Mouse (Mus musculus) layer of hippocampus, adult 8-10 months (tissue): ENCODE measurements around the gene Sh3bgrl3. TPM values are rescaled to one million over a fixed set of nuclear protein-coding genes. Genes with fewer than 3 reads are reported as not detected.

Experiments used
- DNase-seq, 2 experiments: peaks; one replicate each; pipeline ENCODE4 v3.0.0; 2022; ENCODE audit warnings: low spot score in 2 of 2
- total RNA-seq, 4 experiments: library from RNA; stranded (reverse); gene quantifications; 2 replicates each; pipeline ENCODE4 v1.2.4; 2022

Gene Sh3bgrl3
- total RNA-seq, 4 experiments from 2014 or later, result 185 to 289 (median 252) TPM

DNA sequence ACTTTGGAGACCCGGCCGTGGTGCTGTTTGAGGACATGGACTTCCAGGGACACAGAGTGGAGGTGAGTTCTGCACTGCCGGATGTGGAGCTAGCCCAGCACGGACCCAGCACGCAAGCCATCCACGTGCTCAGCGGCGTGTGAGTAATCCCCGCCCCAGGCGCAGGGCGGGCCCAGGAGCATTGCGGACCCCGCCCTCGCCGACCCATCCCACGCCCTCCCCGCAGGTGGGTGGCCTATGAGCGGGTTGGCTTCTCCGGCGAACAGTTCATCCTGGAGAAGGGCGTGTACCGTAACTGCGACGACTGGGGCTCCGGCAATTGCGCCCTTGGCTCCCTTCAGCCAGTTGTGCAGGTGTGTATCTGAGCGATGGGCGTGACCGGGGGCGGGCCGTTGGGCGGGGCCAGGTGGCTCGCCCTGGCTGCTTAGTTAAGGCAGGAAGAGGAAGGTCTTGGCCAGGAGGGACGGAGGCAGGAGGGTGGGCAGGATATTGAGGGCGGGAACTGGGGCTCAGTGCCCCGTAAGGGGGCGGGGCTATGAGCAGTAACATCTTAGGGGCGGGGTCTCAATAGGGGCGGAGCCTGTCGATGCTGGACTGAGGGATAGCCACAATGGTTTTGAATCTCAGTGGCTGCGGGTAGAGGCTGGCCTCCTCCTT, 46.7 kb downstream of the Sh3bgrl3 start:
- DNase-seq, result peak; percentile 53 to 60

DNA sequence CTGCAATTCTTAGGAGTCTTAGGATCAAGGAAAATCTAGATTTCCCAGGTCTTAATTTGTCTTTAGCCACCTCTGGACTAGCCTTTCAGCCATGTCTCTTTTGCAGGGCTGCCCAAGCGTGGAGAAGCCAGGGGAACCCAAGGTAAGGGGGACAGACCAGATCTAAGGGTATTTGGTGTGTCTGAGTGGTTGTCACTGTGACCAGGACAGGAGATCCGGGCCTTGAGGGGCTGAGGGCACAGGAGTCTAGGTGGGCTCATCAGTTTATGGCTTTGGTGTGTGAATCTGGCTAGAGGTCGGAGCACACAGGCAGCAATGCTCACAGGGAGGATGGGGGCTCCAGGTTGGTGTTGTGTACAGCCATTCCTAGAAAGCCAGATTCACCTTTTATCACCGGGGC, 47.9 kb downstream of the Sh3bgrl3 start:
- DNase-seq, result no peak

DNA sequence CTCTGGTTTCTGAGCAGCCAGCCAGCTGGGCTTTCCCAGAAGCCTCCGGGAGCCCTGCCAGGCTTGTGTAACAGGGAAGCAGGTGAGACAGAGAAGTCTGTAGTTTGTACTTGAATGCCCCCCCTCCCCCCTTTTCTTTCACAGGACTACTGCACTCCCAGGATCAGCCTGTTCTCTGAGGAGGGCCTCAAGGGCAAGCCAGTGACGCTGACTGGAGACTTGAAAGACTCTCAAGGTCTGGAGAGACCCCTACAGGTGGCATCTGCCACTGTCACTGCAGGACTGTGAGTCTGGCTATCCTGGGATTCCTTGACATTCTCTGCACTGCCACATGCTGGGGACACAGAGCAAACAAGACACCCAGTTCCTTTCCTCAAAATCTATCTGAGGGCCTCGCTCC, 49.9 kb downstream of the Sh3bgrl3 start:
- DNase-seq, result peak; percentile 42 to 49

Other genes with a start within 250 kb of the Sh3bgrl3 start
- 10 to 100 TPM; 12.6 to 27.6 (median 19.4) TPM for gene Rps6ka1, start 241.0 kb downstream of the Sh3bgrl3 start, total RNA-seq
- gene Hmgn2, start 160.1 kb downstream of the Sh3bgrl3 start, total RNA-seq, result 100 to 1,000 TPM in 3 of 4 experiments, 10 to 100 TPM in 1; 90.0 to 132 (median 110) TPM
- gene Dhdds, start 127.9 kb downstream of the Sh3bgrl3 start, total RNA-seq, result 10 to 100 TPM; 63.0 to 67.7 (median 66.5) TPM
- gene Lin28a, start 109.9 kb downstream of the Sh3bgrl3 start, total RNA-seq, result not detected
- gene Zfp683, start 75.0 kb downstream of the Sh3bgrl3 start, total RNA-seq, result not detected
- 1 to 10 TPM in 3 of 4 experiments, under 1 TPM in 1; 0.54 to 6.4 (median 3.7) TPM for gene Crybg2, start 68.0 kb downstream of the Sh3bgrl3 start, total RNA-seq
- gene Cd52, start 33.7 kb downstream of the Sh3bgrl3 start, total RNA-seq, result 10 to 100 TPM in 2 of 4 experiments, 1 to 10 TPM in 2; 1.2 to 52.4 (median 18.2) TPM
- 10 to 100 TPM; 34.7 to 39.5 (median 35.6) TPM for gene Ubxn11, start 26.2 kb downstream of the Sh3bgrl3 start, total RNA-seq
- gene Cep85, start 58.3 kb upstream of the Sh3bgrl3 start, total RNA-seq, result 10 to 100 TPM; 16.6 to 19.8 (median 18.6) TPM
- not detected for gene Gm7534, start 74.2 kb upstream of the Sh3bgrl3 start, total RNA-seq
- under 1 TPM in 1 of 4 experiments, not detected in 3; 0.31 TPM for gene Catsper4, start 98.6 kb upstream of the Sh3bgrl3 start, total RNA-seq
- under 1 TPM; 0.51 to 0.89 (median 0.79) TPM for gene Cnksr1, start 109.6 kb upstream of the Sh3bgrl3 start, total RNA-seq
- gene E130218I03Rik, start 114.9 kb upstream of the Sh3bgrl3 start, total RNA-seq, result not detected
- gene Zfp593, start 116.8 kb upstream of the Sh3bgrl3 start, total RNA-seq, result 10 to 100 TPM in 3 of 4 experiments, 1 to 10 TPM in 1; 9.7 to 11.6 (median 11.2) TPM
- gene Gm30191, start 118.1 kb upstream of the Sh3bgrl3 start, total RNA-seq, result not detected
- gene Grrp1, start 125.3 kb upstream of the Sh3bgrl3 start, total RNA-seq, result 1 to 10 TPM; 3.3 to 4.8 (median 3.5) TPM
- gene Pdik1l, start 159.1 kb upstream of the Sh3bgrl3 start, total RNA-seq, result 10 to 100 TPM; 14.1 to 20.7 (median 18.6) TPM
- not detected for gene Trim63, start 186.3 kb upstream of the Sh3bgrl3 start, total RNA-seq
- under 1 TPM in 1 of 4 experiments, not detected in 3; 0.49 TPM for gene Slc30a2, start 214.4 kb upstream of the Sh3bgrl3 start, total RNA-seq